In the genomic region with DNA sequence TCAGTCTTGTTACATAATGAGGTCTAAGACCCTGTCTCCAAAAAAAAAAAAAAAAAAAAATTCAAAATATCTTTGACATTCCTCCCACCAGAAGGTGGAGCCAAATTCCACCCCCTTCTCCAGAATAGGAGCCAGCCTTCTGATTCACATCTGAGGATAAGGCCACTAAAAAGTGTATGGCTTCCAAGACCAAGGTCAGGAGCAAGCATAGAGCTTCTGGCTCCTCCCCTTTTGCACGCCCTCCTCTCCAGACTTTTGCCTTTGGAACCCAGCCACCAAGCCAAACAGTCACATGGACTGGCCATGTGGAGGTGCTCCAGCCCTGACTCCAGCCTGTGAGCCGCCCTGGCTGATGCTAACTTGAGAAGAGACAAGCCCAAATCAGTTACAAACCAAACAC, we compare ENCODE assay signal across 9 mouse cellular contexts. TPM values are rescaled to one million over a fixed set of nuclear protein-coding genes. Genes with fewer than 3 reads are reported as not detected.
DNase-seq lines count a peak whose midpoint lies in the region; ATAC-seq and TF ChIP-seq lines count a peak whose summit lies in the region.
"Had no signal": no experiment of that assay in that cellular context is flagged by ENCODE, and none has a peak within 500 bp of the region (broad histone marks: within the 10 kb centered on the region; RNA-seq: fewer than 3 reads in every experiment).

No protein-coding gene starts in this region.

- H3K27ac ChIP-seq in gastrocnemius, adult 2 months: peak overlapping the region; percentile 41; the same call in 1 of the 2 replicates
- H3K27ac ChIP-seq: neural tube, embryonic 13.5 days had no signal

- no peak for ATAC-seq in erythroid progenitor cell, adult 5-6 weeks (replicated peaks; ENCODE audit: low FRiP score, poor library complexity, severe bottlenecking)
- no peak for ATAC-seq in activated CD4-positive, CD25-positive, alpha-beta regulatory T cell, adult 4 months

- TF ChIP-seq CTCF in gastrocnemius, adult 2 months (IDR thresholded peaks at IDR 0.05): peak; percentile 45; the same call in 1 of the 2 replicates

- no peak overlapping the region for H3K4me3 ChIP-seq in gastrocnemius, adult 2 months
- H3K4me3 ChIP-seq: neural tube, embryonic 13.5 days had no signal

- DNase-seq in ovary, adult 18-20 months (ENCODE audit: low spot score): peak; percentile 75
- DNase-seq in ovary, postnatal 14 days (ENCODE audit: low spot score): no peak
- DNase-seq in gastrocnemius, adult 2 months: peak; percentile 74
- DNase-seq in kidney, postnatal 36 days: peak; percentile 90 to 94
- DNase-seq in urinary bladder, postnatal 36 days (ENCODE audit: low spot score in 2 of 2): peak; percentile 60 to 80
- no peak for DNase-seq in frontal cortex, postnatal 36 days (ENCODE audit: low spot score in 2 of 2)

- intact Hi-C loops in gastrocnemius, adult 2 months (cut with DNase I): loop anchor here (2.0 kb wide), 1 partner anchor 65 kb away; no protein-coding TSS in a partner anchor

RNA-seq across cellular contexts. Expression of a gene that starts 35.3 kb away (rescaled TPM):
- 1 to 10 TPM; 7.9 to 9.8 TPM for total RNA-seq in gastrocnemius, adult 2 months (2021)
- total RNA-seq in erythroid progenitor cell, adult 5-6 weeks (2015; ENCODE audit: low replicate concordance): 3.2 and 6.7 TPM in 2 replicates
- total RNA-seq in erythroid progenitor cell, adult 5-6 weeks (2017; ENCODE audit: low replicate concordance): 2.1 and 5.3 TPM in 2 replicates
- polyA plus RNA-seq in activated CD4-positive, CD25-positive, alpha-beta regulatory T cell, adult 4 months (2017; shearing (Covaris generic)): under 1 TPM; 0.89 to 0.93 TPM

Comparison
In these comparisons a context has a peak if more than half of its experiments do, and no peak if none do; other contexts are left out.
1. DNase-seq: peak in ovary, adult 18-20 months (single experiment), gastrocnemius, adult 2 months (single experiment), kidney, postnatal 36 days (2 of 2) and urinary bladder, postnatal 36 days (2 of 2); none in ovary, postnatal 14 days (single experiment) and frontal cortex, postnatal 36 days (0 of 2).